Mouse (Mus musculus) MEL (cell line): Measurements from ENCODE around the gene Cd300lf. TPM values are rescaled to one million over a fixed set of nuclear protein-coding genes. Genes with fewer than 3 reads are reported as not detected.

ENCODE experiments used
- DNase-seq: peaks from one replicate; pipeline ENCODE4 v3.0.0; 2011; ENCODE audit warnings: low read depth, low spot score
- H3K27ac ChIP-seq: 2 replicates; pipeline ENCODE4 v1.5.1; 2012; ENCODE audit warnings: low read depth, mild to moderate bottlenecking, control low read depth, low read length, moderate library complexity; ENCODE audit not compliant: control insufficient read depth
- H3K27me3 ChIP-seq, 2 experiments: fragments of 150-350 bp in 1 of 2; sonication (generic) in 1 of 2; 2 replicates each; pipeline ENCODE4 v1.6.1; 2012; ENCODE audit warnings: low read length in 2 of 2, mild to moderate bottlenecking in 2 of 2, improper control_type of control experiment in 1 of 2, moderate library complexity in 1 of 2; ENCODE audit not compliant: insufficient read depth in 2 of 2, control insufficient read depth in 1 of 2
- H3K36me3 ChIP-seq, 2 experiments: 2 replicates each; pipeline ENCODE4 v1.6.1; 2012 to 2014; ENCODE audit warnings: low read length in 2 of 2, improper control_type of control experiment in 1 of 2, inconsistent platforms in 1 of 2, mild to moderate bottlenecking in 1 of 2; ENCODE audit not compliant: insufficient read depth in 2 of 2, control insufficient read depth in 1 of 2
- H3K4me1 ChIP-seq, 2 experiments: fragments of 150-350 bp in 1 of 2; sonication (generic) in 1 of 2; 2 replicates each; pipeline ENCODE4 v1.6.1; 2012; ENCODE audit warnings: low read length in 2 of 2, improper control_type of control experiment in 1 of 2, mild to moderate bottlenecking in 1 of 2; ENCODE audit not compliant: insufficient read depth in 2 of 2, control insufficient read depth in 1 of 2
- H3K4me3 ChIP-seq, 2 experiments: fragments of 150-350 bp in 1 of 2; sonication (generic) in 1 of 2; 2 replicates each; pipeline ENCODE4 v1.5.1; 2012; ENCODE audit warnings: low read depth in 2 of 2, low read length in 2 of 2, mild to moderate bottlenecking in 2 of 2, moderate library complexity in 2 of 2, control low read depth in 1 of 2, improper control_type of control experiment in 1 of 2; ENCODE audit not compliant: control insufficient read depth in 1 of 2, insufficient read depth in 1 of 2
- H3K79me2 ChIP-seq: 2 replicates; pipeline ENCODE4 v1.6.1; 2012; ENCODE audit warnings: mild to moderate bottlenecking, low read length, moderate library complexity; ENCODE audit not compliant: control insufficient read depth, poor library complexity, insufficient read depth
- H3K9ac ChIP-seq: 2 replicates; pipeline ENCODE4 v1.6.1; 2012; ENCODE audit warnings: low read depth, mild to moderate bottlenecking, control low read depth, low read length, moderate library complexity; ENCODE audit not compliant: control insufficient read depth, poor library complexity, severe bottlenecking
- H3K9me3 ChIP-seq: fragments of 150-350 bp; sonication (generic); replicated peaks from 2 replicates; pipeline ENCODE4 v1.6.1; 2012; ENCODE audit warnings: mild to moderate bottlenecking, low read length, improper control_type of control experiment, moderate library complexity; ENCODE audit not compliant: insufficient read depth
- BHLHE40 ChIP-seq: IDR thresholded peaks from 2 replicates; pipeline ENCODE4 v1.6.1; 2012; ENCODE audit warnings: low read depth, mild to moderate bottlenecking, inconsistent platforms, low read length, improper control_type of control experiment, borderline replicate concordance
- CHD1 ChIP-seq: IDR thresholded peaks from 2 replicates; pipeline ENCODE4 v1.6.1; 2012; ENCODE audit warnings: low read depth, mild to moderate bottlenecking, inconsistent platforms, low read length, improper control_type of control experiment
- CHD2 ChIP-seq: IDR thresholded peaks from 2 replicates; pipeline ENCODE4 v1.6.1; 2011; ENCODE audit warnings: low read length, improper control_type of control experiment
- CTCF ChIP-seq, 3 experiments: IDR thresholded peaks in 2 of 3; conservative IDR thresholded peaks in 1 of 3; 2 replicates each; pipeline ENCODE4 v1.5.1; 2011 to 2012; ENCODE audit warnings: low read length in 3 of 3, low read depth in 2 of 3, mild to moderate bottlenecking in 2 of 3, improper control_type of control experiment in 1 of 3, inconsistent platforms in 1 of 3, mixed read lengths in 1 of 3, moderate library complexity in 1 of 3; ENCODE audit not compliant: control insufficient read depth in 1 of 3, insufficient read depth in 1 of 3, poor library complexity in 1 of 3, severe bottlenecking in 1 of 3
- E2F4 ChIP-seq: IDR thresholded peaks from 2 replicates; pipeline ENCODE4 v1.6.1; 2011; ENCODE audit warnings: low read depth, low read length, improper control_type of control experiment, borderline replicate concordance
- ELF1 ChIP-seq: IDR thresholded peaks from 2 replicates; pipeline ENCODE4 v1.6.1; 2014; ENCODE audit warnings: low read depth, mild to moderate bottlenecking, inconsistent platforms, low read length, improper control_type of control experiment, moderate library complexity
- EP300 ChIP-seq, 2 experiments: IDR thresholded peaks; 2 replicates each; pipeline ENCODE4 v1.6.1; 2011; ENCODE audit warnings: improper control_type of control experiment in 2 of 2, low read length in 2 of 2, low read depth in 1 of 2, mild to moderate bottlenecking in 1 of 2
- GABPA ChIP-seq: IDR thresholded peaks from 2 replicates; pipeline ENCODE4 v1.6.1; 2012; ENCODE audit warnings: low read depth, mild to moderate bottlenecking, inconsistent platforms, low read length, improper control_type of control experiment, moderate library complexity
- GATA1 ChIP-seq: IDR thresholded peaks from 2 replicates; pipeline ENCODE4 v1.6.1; 2011; ENCODE audit warnings: low read depth, low read length, improper control_type of control experiment
- HCFC1 ChIP-seq: IDR thresholded peaks from 2 replicates; pipeline ENCODE4 v1.6.1; 2012; ENCODE audit warnings: low read depth, mild to moderate bottlenecking, inconsistent platforms, low read length, improper control_type of control experiment, moderate library complexity
- JUND ChIP-seq: IDR thresholded peaks from 2 replicates; pipeline ENCODE4 v1.6.1; 2011; ENCODE audit warnings: low read depth, mild to moderate bottlenecking, improper control_type of control experiment, low read length
- KAT2A ChIP-seq: conservative IDR thresholded peaks from 2 replicates; pipeline ENCODE4 v1.6.1; 2012; ENCODE audit warnings: low read depth, low read length, improper control_type of control experiment, inconsistent platforms
- MAFK ChIP-seq: IDR thresholded peaks from 2 replicates; pipeline ENCODE4 v1.6.1; 2011; ENCODE audit warnings: low read depth, mild to moderate bottlenecking, low read length, improper control_type of control experiment, borderline replicate concordance
- MAX ChIP-seq: IDR thresholded peaks from 2 replicates; pipeline ENCODE4 v1.6.1; 2011; ENCODE audit warnings: low read length, improper control_type of control experiment
- MAZ ChIP-seq: IDR thresholded peaks from 2 replicates; pipeline ENCODE4 v1.6.1; 2012; ENCODE audit warnings: low read depth, mild to moderate bottlenecking, inconsistent platforms, low read length, improper control_type of control experiment
- MEF2A ChIP-seq: IDR thresholded peaks from 2 replicates; pipeline ENCODE4 v1.6.1; 2014; ENCODE audit warnings: low read depth, mild to moderate bottlenecking, inconsistent platforms, low read length, improper control_type of control experiment; ENCODE audit not compliant: poor library complexity, insufficient replicate concordance, severe bottlenecking; ENCODE audit errors: extremely low read depth
- MXI1 ChIP-seq: IDR thresholded peaks from 2 replicates; pipeline ENCODE4 v1.6.1; 2011; ENCODE audit warnings: mild to moderate bottlenecking, low read depth, low read length, improper control_type of control experiment
- MYB ChIP-seq: IDR thresholded peaks from 2 replicates; pipeline ENCODE4 v1.6.1; 2011; ENCODE audit warnings: mild to moderate bottlenecking, low read depth, low read length, improper control_type of control experiment
- NELFE ChIP-seq: IDR thresholded peaks from 2 replicates; pipeline ENCODE4 v1.6.1; 2011; ENCODE audit warnings: low read depth, low read length, improper control_type of control experiment
- NRF1 ChIP-seq: IDR thresholded peaks from 2 replicates; pipeline ENCODE4 v1.6.1; 2014; ENCODE audit warnings: low read depth, mild to moderate bottlenecking, inconsistent platforms, low read length, improper control_type of control experiment, moderate library complexity; ENCODE audit not compliant: poor library complexity, insufficient read depth, severe bottlenecking
- POLR2A ChIP-seq, 2 experiments: IDR thresholded peaks; 2 replicates each; pipeline ENCODE4 v1.6.1; 2011 to 2012; ENCODE audit warnings: low read length in 2 of 2, mild to moderate bottlenecking in 2 of 2, control low read depth in 1 of 2, improper control_type of control experiment in 1 of 2, low read depth in 1 of 2, moderate library complexity in 1 of 2; ENCODE audit not compliant: control insufficient read depth in 1 of 2, insufficient read depth in 1 of 2, poor library complexity in 1 of 2
- POLR2AphosphoS2 ChIP-seq: IDR thresholded peaks from 2 replicates; pipeline ENCODE4 v1.6.1; 2011; ENCODE audit warnings: low read length, improper control_type of control experiment
- POLR2AphosphoS5 ChIP-seq: IDR thresholded peaks from 2 replicates; pipeline ENCODE4 v1.6.1; 2012; ENCODE audit warnings: low read depth, borderline replicate concordance, mild to moderate bottlenecking, inconsistent platforms, low read length, moderate library complexity, mixed read lengths
- RCOR1 ChIP-seq: IDR thresholded peaks from 2 replicates; pipeline ENCODE4 v1.6.1; 2012; ENCODE audit warnings: low read depth, mild to moderate bottlenecking, inconsistent platforms, low read length, improper control_type of control experiment
- SIN3A ChIP-seq: IDR thresholded peaks from 2 replicates; pipeline ENCODE4 v1.6.1; 2012; ENCODE audit warnings: low read length, improper control_type of control experiment, inconsistent platforms
- SMC3 ChIP-seq: IDR thresholded peaks from 2 replicates; pipeline ENCODE4 v1.6.1; 2011; ENCODE audit warnings: low read depth, low read length, improper control_type of control experiment
- TAL1 ChIP-seq: IDR thresholded peaks from 2 replicates; pipeline ENCODE4 v1.6.1; 2012; ENCODE audit warnings: mild to moderate bottlenecking, inconsistent platforms, low read length, moderate library complexity, mixed read lengths
- TBP ChIP-seq: IDR thresholded peaks from 2 replicates; pipeline ENCODE4 v1.8.0; 2011; ENCODE audit warnings: low read depth, low read length, improper control_type of control experiment
- TCF12 ChIP-seq: IDR thresholded peaks from 2 replicates; pipeline ENCODE4 v1.6.1; 2014; ENCODE audit warnings: low read depth, mild to moderate bottlenecking, inconsistent platforms, low read length, improper control_type of control experiment, moderate library complexity
- UBTF ChIP-seq: IDR thresholded peaks from 2 replicates; pipeline ENCODE4 v1.6.1; 2012; ENCODE audit warnings: low read depth, mild to moderate bottlenecking, inconsistent platforms, low read length, improper control_type of control experiment, moderate library complexity, borderline replicate concordance; ENCODE audit not compliant: insufficient read depth
- USF1 ChIP-seq: IDR thresholded peaks from 2 replicates; pipeline ENCODE4 v1.6.1; 2014; ENCODE audit warnings: low read depth, mild to moderate bottlenecking, inconsistent platforms, low read length, improper control_type of control experiment, moderate library complexity
- USF2 ChIP-seq, 2 experiments: IDR thresholded peaks; 2 replicates each; pipeline ENCODE4 v1.6.1; 2011 to 2012; ENCODE audit warnings: improper control_type of control experiment in 2 of 2, low read length in 2 of 2, borderline replicate concordance in 1 of 2, inconsistent platforms in 1 of 2, low read depth in 1 of 2, mild to moderate bottlenecking in 1 of 2; ENCODE audit not compliant: insufficient read depth in 1 of 2
- ZC3H11A ChIP-seq: IDR thresholded peaks from 2 replicates; pipeline ENCODE4 v1.6.1; 2012; ENCODE audit warnings: low read depth, mild to moderate bottlenecking, inconsistent platforms, low read length, improper control_type of control experiment
- ZKSCAN1 ChIP-seq: IDR thresholded peaks from 2 replicates; pipeline ENCODE4 v1.6.1; 2012; ENCODE audit warnings: low read depth, mild to moderate bottlenecking, inconsistent platforms, low read length, improper control_type of control experiment, moderate library complexity
- ZMIZ1 ChIP-seq: IDR thresholded peaks from 2 replicates; pipeline ENCODE4 v1.6.1; 2012; ENCODE audit warnings: low read depth, mild to moderate bottlenecking, inconsistent platforms, low read length, improper control_type of control experiment, moderate library complexity
- ZNF384 ChIP-seq: IDR thresholded peaks from 2 replicates; pipeline ENCODE4 v1.6.1; 2012; ENCODE audit warnings: low read depth, mild to moderate bottlenecking, inconsistent platforms, low read length, improper control_type of control experiment
- polyA plus RNA-seq, 2 experiments: library from polyadenylated mRNA; stranded (reverse) in 1 of 2; unstranded in 1 of 2; fragments of >175 nt in 1 of 2; fragments of >200 nt in 1 of 2; gene quantifications; 2 replicates each; pipeline versions ENCODE4 v1.2.1 to v1.2.4; 2012; ENCODE audit warnings: low replicate concordance in 2 of 2, low read depth in 1 of 2; ENCODE audit not compliant: insufficient read length in 2 of 2, insufficient read depth in 1 of 2, missing spikeins in 1 of 2
- total RNA-seq: library from RNA; depleted of rRNA; stranded (reverse); fragments of 300-350 nt; gene quantifications from 2 replicates; pipeline ENCODE4 v1.2.3, GENCODE M21; 2012

Gene Cd300lf
- total and polyA plus RNA-seq, 3 experiments, result 0.12 to 0.46 TPM; not detected in 1

DNA sequence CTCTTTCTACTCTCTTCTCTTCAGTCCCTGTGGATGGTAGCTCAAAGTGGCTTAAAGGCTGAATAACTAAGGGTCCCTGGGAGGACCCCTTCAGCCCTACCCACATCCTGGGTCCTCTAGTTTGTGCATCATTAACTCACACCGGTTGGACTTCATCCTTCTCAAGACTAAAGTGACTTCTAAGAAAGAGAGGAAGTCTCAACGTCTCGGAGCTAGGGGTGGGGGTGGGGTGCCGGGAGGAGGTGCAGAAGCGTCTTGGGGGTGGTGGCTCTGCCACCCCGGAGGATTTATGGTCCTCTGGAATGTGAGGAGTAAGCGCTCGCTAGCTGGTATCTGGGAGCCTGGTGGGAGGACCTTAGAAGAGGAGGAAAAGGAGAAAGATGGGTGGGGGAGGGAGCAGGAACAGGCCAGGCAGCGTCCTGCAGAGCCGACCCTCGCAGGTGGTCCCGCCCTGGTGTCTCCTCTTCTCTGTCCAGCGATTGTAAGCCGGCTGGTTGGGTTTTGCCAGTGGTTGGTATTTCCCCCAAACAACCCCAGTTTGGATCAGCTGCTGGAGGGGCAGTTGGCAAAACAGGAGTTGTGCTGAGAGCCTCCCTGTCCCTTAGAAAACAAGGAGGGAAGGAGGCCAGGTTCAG lies 30.7 kb upstream of the Cd300lf start:
- Histone ChIP-seq H3K4me1 (peaks cover 0 to 32% of the 10 kb centered on the region in 2 experiments), H3K9me3 (no peaks in the 10 kb centered on the region), H3K79me2 (peaks cover 40% of the 10 kb centered on the region), H3K4me3 (peak overlapping the region; percentile 82 to 94), H3K27me3 (no peaks in the 10 kb centered on the region), H3K36me3 (peaks cover 3 to 16% of the 10 kb centered on the region in 2 experiments), H3K9ac (peak overlapping the region; percentile 90), H3K27ac (peak overlapping the region; percentile 1; the same call in 1 of the 2 replicates)
- peak; percentile 84 for DNase-seq
- TF ChIP-seq RCOR1, result peak; percentile 30; the same call in 1 of the 2 replicates
- 0 out of 2 replicates have a peak, but pooled peaks have one; percentile 40 for TF ChIP-seq ZMIZ1
- no peak for TF ChIP-seq POLR2AphosphoS2
- TF ChIP-seq TBP, result peak; percentile 67; the same call in 1 of the 2 replicates
- TF ChIP-seq MXI1, result peak; percentile 26; the same call in 1 of the 2 replicates
- TF ChIP-seq MEF2A, result no peak
- TF ChIP-seq MYB, result no peak
- TF ChIP-seq POLR2AphosphoS5, result no peak
- TF ChIP-seq TAL1, result no peak
- 0 out of 2 replicates have a peak, but pooled peaks have one; percentile 12 for TF ChIP-seq TCF12
- no peak for TF ChIP-seq USF1
- TF ChIP-seq KAT2A, result no peak
- no peak for TF ChIP-seq MAX
- peak; percentile 15; the same call in 1 of the 2 replicates for TF ChIP-seq SMC3
- TF ChIP-seq E2F4, result no peak
- no peak for TF ChIP-seq GABPA
- no peak for TF ChIP-seq MAFK
- no peak for TF ChIP-seq USF2 (IDR thresholded peaks at IDR 0.05; ENCODE audit: borderline replicate concordance in 1 of 2, insufficient read depth in 1 of 2, low read depth in 1 of 2, low read length in 2 of 2)
- TF ChIP-seq NELFE, result peak; percentile 33; the same call in 1 of the 2 replicates
- TF ChIP-seq CTCF (IDR thresholded peaks at IDR 0.05 in 2 of 3, conservative IDR thresholded peaks at IDR 0.05 in 1 of 3; ENCODE audit: control insufficient read depth in 1 of 3, insufficient read depth in 1 of 3, low read depth in 2 of 3, low read length in 3 of 3, poor library complexity in 1 of 3, severe bottlenecking in 1 of 3), result no peak
- peak; percentile 18 to 61; a peak in 2 of 4 replicates for TF ChIP-seq POLR2A (IDR thresholded peaks at IDR 0.05; ENCODE audit: control insufficient read depth in 1 of 2, insufficient read depth in 1 of 2, low read depth in 1 of 2, low read length in 2 of 2, poor library complexity in 1 of 2)
- no peak for TF ChIP-seq ZC3H11A
- no peak; the same call in 1 of the 2 replicates for TF ChIP-seq ELF1
- peak; percentile 88 for TF ChIP-seq MAZ
- 0 out of 2 replicates have a peak, but pooled peaks have one; percentile 24 for TF ChIP-seq UBTF
- TF ChIP-seq ZKSCAN1, result no peak
- TF ChIP-seq EP300 (IDR thresholded peaks at IDR 0.05; ENCODE audit: low read depth in 1 of 2, low read length in 2 of 2), result peak in 1 of 2 experiments; percentile 61; a peak in 2 of 4 replicates
- TF ChIP-seq HCFC1, result peak; percentile 54; the same call in 1 of the 2 replicates
- peak; percentile 17; the same call in 1 of the 2 replicates for TF ChIP-seq BHLHE40
- TF ChIP-seq CHD2, result peak; percentile 73
- TF ChIP-seq NRF1, result no peak
- TF ChIP-seq JUND, result no peak
- no peak for TF ChIP-seq GATA1
- TF ChIP-seq ZNF384, result no peak
- peak; percentile 80 for TF ChIP-seq SIN3A
- TF ChIP-seq CHD1, result no peak
